Mouse (Mus musculus): ENCODE measurements around the gene Sult5a1. TPM values are rescaled to one million over a fixed set of nuclear protein-coding genes. Genes with fewer than 3 reads are reported as not detected.

Gene Sult5a1
- polyA plus RNA-seq (2012; rRNA removed) = 1.1 and 3.5 TPM in 2 replicates

DNA sequence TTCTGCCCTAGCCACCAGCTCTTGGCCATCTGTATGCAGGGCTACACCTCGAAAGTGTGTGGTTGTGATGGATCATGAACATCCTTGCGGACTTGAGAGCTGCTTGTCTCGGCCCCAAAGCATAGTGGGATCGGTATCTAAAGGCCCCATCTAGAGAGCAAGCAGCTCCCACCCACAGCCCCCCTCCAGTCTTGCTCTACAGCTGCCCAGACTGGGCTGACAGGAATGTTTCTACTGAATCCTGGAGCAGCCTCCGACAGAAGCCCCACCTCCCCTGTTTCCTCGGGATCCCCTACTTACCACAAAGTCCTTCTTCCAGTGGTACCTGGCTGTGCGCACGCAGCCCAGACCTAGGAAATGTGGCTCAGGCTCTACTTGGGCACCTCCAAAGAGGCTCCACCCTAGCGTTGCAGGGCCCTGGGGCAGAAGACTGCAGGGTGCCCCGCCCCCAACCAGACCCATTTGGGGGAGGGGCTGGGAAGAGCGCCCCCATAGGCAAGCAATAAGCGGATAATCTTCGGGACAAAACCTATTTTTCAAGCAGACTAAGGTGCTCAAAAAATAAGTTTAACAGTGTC lies at the start of gene Sult5a1:
Sult5a1 (minus strand) TSS at position 428 of the 578 bp plus-strand sequence.

DNA sequence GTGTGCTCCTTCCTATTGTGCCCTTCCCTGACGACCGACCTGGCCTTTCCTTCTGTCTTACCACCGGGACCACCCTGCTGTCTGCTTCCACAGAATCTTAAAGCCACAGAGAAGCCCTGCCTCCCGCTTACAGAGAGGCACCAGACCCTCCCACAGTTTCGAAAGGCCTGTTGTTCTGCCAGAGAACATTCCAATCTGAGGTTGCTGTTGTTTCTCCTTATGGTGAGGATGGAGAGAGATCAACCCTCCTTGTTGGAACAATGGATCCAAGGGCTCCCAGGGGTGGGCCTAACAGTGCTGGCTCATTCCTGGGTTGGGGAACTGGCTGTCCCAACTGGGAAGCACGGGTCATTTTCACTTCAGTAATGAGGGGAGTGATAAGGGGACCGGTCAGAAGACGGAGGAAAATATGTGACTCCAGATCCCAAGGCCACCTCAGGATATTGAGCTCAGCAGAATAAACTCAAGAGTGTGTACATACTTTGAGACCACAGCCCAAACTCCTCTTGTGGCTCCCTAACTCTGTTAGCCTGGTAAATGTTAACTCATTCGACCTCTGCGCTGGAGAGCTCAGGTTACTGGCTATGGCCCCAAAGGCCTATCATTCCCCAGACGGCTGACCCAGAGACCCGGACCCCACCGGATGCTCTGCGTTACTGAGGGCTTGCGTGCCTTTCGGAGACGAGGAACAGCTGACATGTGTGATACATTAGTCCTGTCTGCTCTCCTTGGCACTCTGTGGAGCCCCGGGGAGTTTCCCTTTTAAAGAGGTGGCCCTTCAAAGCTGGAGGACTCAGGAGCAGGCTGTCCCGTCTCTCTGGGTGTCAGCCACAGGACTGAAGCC lies 27.7 kb upstream of the Sult5a1 start, which contains the start of gene Dpep1:
Dpep1 (plus strand) TSS at position 677 of the 844 bp plus-strand sequence.

GRCm38 (mm10) chr8:123117127-123117731 lies 40.9 kb downstream of the Sult5a1 start, which contains the start of gene Cpne7:
Gene Cpne7 (plus strand): TSS chr8:123117374.

GRCm38 (mm10) chr8:123101735-123102685 lies 56.1 kb downstream of the Sult5a1 start, which contains the start of gene Rpl13:
Gene Rpl13 (plus strand): TSS chr8:123102350.

Other genes with a start within 250 kb of the Sult5a1 start
- gene Ankrd11, start 116.0 kb downstream of the Sult5a1 start, polyA plus RNA-seq (2012; rRNA removed) = 58.0 and 61.5 TPM in 2 replicates
- gene Spg7, start 95.4 kb downstream of the Sult5a1 start, polyA plus RNA-seq (2012; rRNA removed) = 97.8 and 99.0 TPM in 2 replicates
- gene Rpl13, start 56.0 kb downstream of the Sult5a1 start, polyA plus RNA-seq (2012; rRNA removed) = 1,827 and 1,858 TPM in 2 replicates
- gene Cpne7, start 40.9 kb downstream of the Sult5a1 start, polyA plus RNA-seq (2012; rRNA removed) = 49.1 and 60.3 TPM in 2 replicates
- 0.08 and 0.66 TPM in 2 replicates for gene Dpep1, start 27.9 kb upstream of the Sult5a1 start, polyA plus RNA-seq (2012; rRNA removed)
- gene Chmp1a, start 54.4 kb upstream of the Sult5a1 start, polyA plus RNA-seq (2012; rRNA removed) = 157 and 160 TPM in 2 replicates
- gene Spata33, start 54.5 kb upstream of the Sult5a1 start, polyA plus RNA-seq (2012; rRNA removed) = 8.2 and 8.8 TPM in 2 replicates
- gene Cdk10, start 66.5 kb upstream of the Sult5a1 start, polyA plus RNA-seq (2012; rRNA removed) = 128 TPM in 2 replicates
- gene Spata2l, start 77.9 kb upstream of the Sult5a1 start, polyA plus RNA-seq (2012; rRNA removed) = 8.7 and 8.9 TPM in 2 replicates
- gene Zfp276, start 95.9 kb upstream of the Sult5a1 start, polyA plus RNA-seq (2012; rRNA removed) = 31.7 and 34.6 TPM in 2 replicates
- gene Vps9d1, start 96.0 kb upstream of the Sult5a1 start, polyA plus RNA-seq (2012; rRNA removed) = 119 and 125 TPM in 2 replicates
- 10.7 and 10.9 TPM in 2 replicates for gene Fanca, start 160.3 kb upstream of the Sult5a1 start, polyA plus RNA-seq (2012; rRNA removed)
- gene Spire2, start 174.4 kb upstream of the Sult5a1 start, polyA plus RNA-seq (2012; rRNA removed) = 40.7 and 41.0 TPM in 2 replicates
- gene Tcf25, start 215.4 kb upstream of the Sult5a1 start, polyA plus RNA-seq (2012; rRNA removed) = 365 and 387 TPM in 2 replicates
- gene Mc1r, start 248.8 kb upstream of the Sult5a1 start, polyA plus RNA-seq (2012; rRNA removed) = 0.03 and 0.08 TPM in 2 replicates